Mouse (Mus musculus): ENCODE measurements at regions not wholly inside any gene's neighbourhood (a gene's known extent, or its start where the extent isn't known, plus 50 kb on each side); places are given as distances from the start of the nearest gene placed in this dataset.

GRCm38 (mm10) chr3:83538898-83539297, 227.2 kb upstream of the Sfrp2 start:
- ATAC-seq (ENCODE audit: low read depth): no peak
- Histone ChIP-seq H3K36me3 (ENCODE audit: control insufficient read depth, insufficient read depth, low read length) (no peaks in the 10 kb centered on the region), H3K4me2 (ENCODE audit: low read depth, low read length) (no peak overlapping the region), H3K27ac (ENCODE audit: low read depth, low read length) (no peak overlapping the region), H3K9ac (replicated peaks; ENCODE audit: low read depth, low read length) (no peak overlapping the region), H3K27me3 (ENCODE audit: control insufficient read depth, insufficient read depth, low read length) (no peaks in the 10 kb centered on the region), H3K4me1 (ENCODE audit: control insufficient read depth, insufficient read depth, low read length) (no peaks in the 10 kb centered on the region), H3K9me3 (ENCODE audit: control insufficient read depth, low read length) (no peaks in the 10 kb centered on the region), H3K4me3 (ENCODE audit: low read depth, low read length) (no peak overlapping the region)
- WGBS: 76% methylated on average over 2 of the region's 2 CpGs

- H3K4me2 ChIP-seq (ENCODE audit: low read depth, low read length): no peak overlapping the region
- no peak for ATAC-seq (ENCODE audit: low read depth)
- WGBS: 75% methylated on average over 11 of the region's 11 CpGs
These were observed 224.9 kb upstream of the Sfrp2 start for GRCm38 (mm10) chr3:83540997-83541932.

GRCm38 (mm10) chr3:83552516-83553139, 213.5 kb upstream of the Sfrp2 start:
- H3K27me3 ChIP-seq (ENCODE audit: control insufficient read depth, insufficient read depth, low read length): no peaks in the 10 kb centered on the region
- H3K4me3 ChIP-seq (ENCODE audit: low read depth, low read length): no peak overlapping the region
- no peaks in the 10 kb centered on the region for H3K9me3 ChIP-seq (ENCODE audit: control insufficient read depth, low read length)
- no peak for ATAC-seq (ENCODE audit: low read depth)
- H3K36me3 ChIP-seq (ENCODE audit: control insufficient read depth, insufficient read depth, low read length): no peaks in the 10 kb centered on the region
- no peak overlapping the region for H3K27ac ChIP-seq (ENCODE audit: low read depth, low read length)
- no peaks in the 10 kb centered on the region for H3K4me1 ChIP-seq (ENCODE audit: control insufficient read depth, insufficient read depth, low read length)
- no peak overlapping the region for H3K9ac ChIP-seq (replicated peaks; ENCODE audit: low read depth, low read length)
- H3K4me2 ChIP-seq (ENCODE audit: low read depth, low read length): no peak overlapping the region
- 88% methylated on average over 9 of the region's 9 CpGs for WGBS

More at GRCm38 (mm10) chr3:83540997-83541932, 224.9 kb upstream of the Sfrp2 start:
- H3K4me3 ChIP-seq (ENCODE audit: low read depth, low read length): no peak overlapping the region
- no peaks in the 10 kb centered on the region for H3K36me3 ChIP-seq (ENCODE audit: control insufficient read depth, insufficient read depth, low read length)
- H3K9ac ChIP-seq (replicated peaks; ENCODE audit: low read depth, low read length): no peak overlapping the region
- no peaks in the 10 kb centered on the region for H3K4me1 ChIP-seq (ENCODE audit: control insufficient read depth, insufficient read depth, low read length)
- H3K27ac ChIP-seq (ENCODE audit: low read depth, low read length): no peak overlapping the region
- no peaks in the 10 kb centered on the region for H3K9me3 ChIP-seq (ENCODE audit: control insufficient read depth, low read length)
- no peaks in the 10 kb centered on the region for H3K27me3 ChIP-seq (ENCODE audit: control insufficient read depth, insufficient read depth, low read length)

- H3K9me3 ChIP-seq (ENCODE audit: control insufficient read depth, low read length): no peaks in the 10 kb centered on the region
- no peaks in the 10 kb centered on the region for H3K27me3 ChIP-seq (ENCODE audit: control insufficient read depth, insufficient read depth, low read length)
- no peak overlapping the region for H3K9ac ChIP-seq (replicated peaks; ENCODE audit: low read depth, low read length)
- H3K36me3 ChIP-seq (ENCODE audit: control insufficient read depth, insufficient read depth, low read length): no peaks in the 10 kb centered on the region
- no peak overlapping the region for H3K4me2 ChIP-seq (ENCODE audit: low read depth, low read length)
- H3K4me3 ChIP-seq (ENCODE audit: low read depth, low read length): no peak overlapping the region
- 82% methylated on average over 11 of the region's 11 CpGs for WGBS
- no peak overlapping the region for H3K27ac ChIP-seq (ENCODE audit: low read depth, low read length)
- ATAC-seq (ENCODE audit: low read depth): no peak
- no peaks in the 10 kb centered on the region for H3K4me1 ChIP-seq (ENCODE audit: control insufficient read depth, insufficient read depth, low read length)
These were observed 212.3 kb upstream of the Sfrp2 start for GRCm38 (mm10) chr3:83553858-83554257.

- no peaks in the 10 kb centered on the region for H3K36me3 ChIP-seq (ENCODE audit: control insufficient read depth, insufficient read depth, low read length)
- no peak overlapping the region for H3K4me3 ChIP-seq (ENCODE audit: low read depth, low read length)
- H3K9me3 ChIP-seq (ENCODE audit: control insufficient read depth, low read length): no peaks in the 10 kb centered on the region
- 81% methylated on average over 10 of the region's 10 CpGs for WGBS
- H3K4me2 ChIP-seq (ENCODE audit: low read depth, low read length): no peak overlapping the region
- H3K27ac ChIP-seq (ENCODE audit: low read depth, low read length): no peak overlapping the region
- H3K4me1 ChIP-seq (ENCODE audit: control insufficient read depth, insufficient read depth, low read length): no peaks in the 10 kb centered on the region
- no peak for ATAC-seq (ENCODE audit: low read depth)
- H3K27me3 ChIP-seq (ENCODE audit: control insufficient read depth, insufficient read depth, low read length): no peaks in the 10 kb centered on the region
- no peak overlapping the region for H3K9ac ChIP-seq (replicated peaks; ENCODE audit: low read depth, low read length)
These were observed 209.2 kb upstream of the Sfrp2 start for GRCm38 (mm10) chr3:83556788-83557515.

- Histone ChIP-seq H3K9me3 (ENCODE audit: control insufficient read depth, low read length) (no peaks in the 10 kb centered on the region), H3K4me3 (ENCODE audit: low read depth, low read length) (no peak overlapping the region), H3K27ac (ENCODE audit: low read depth, low read length) (no peak overlapping the region), H3K4me2 (ENCODE audit: low read depth, low read length) (no peak overlapping the region), H3K4me1 (ENCODE audit: control insufficient read depth, insufficient read depth, low read length) (no peaks in the 10 kb centered on the region), H3K9ac (replicated peaks; ENCODE audit: low read depth, low read length) (no peak overlapping the region), H3K27me3 (ENCODE audit: control insufficient read depth, insufficient read depth, low read length) (no peaks in the 10 kb centered on the region), H3K36me3 (ENCODE audit: control insufficient read depth, insufficient read depth, low read length) (no peaks in the 10 kb centered on the region)
- ATAC-seq (ENCODE audit: low read depth): no peak
- WGBS: 50% methylated on average over 3 of the region's 3 CpGs
These were observed 204.1 kb upstream of the Sfrp2 start for GRCm38 (mm10) chr3:83562026-83562425.

GRCm38 (mm10) chr3:83575526-83575925, 190.6 kb upstream of the Sfrp2 start:
- H3K9me3 ChIP-seq (ENCODE audit: control insufficient read depth, low read length): no peaks in the 10 kb centered on the region

GRCm38 (mm10) chr3:83576155-83576554, 190.0 kb upstream of the Sfrp2 start:
- 89% methylated on average over 2 of the region's 2 CpGs for WGBS
- Histone ChIP-seq H3K27ac (ENCODE audit: low read depth, low read length) (no peak overlapping the region), H3K4me2 (ENCODE audit: low read depth, low read length) (no peak overlapping the region), H3K36me3 (ENCODE audit: control insufficient read depth, insufficient read depth, low read length) (no peaks in the 10 kb centered on the region), H3K4me1 (ENCODE audit: control insufficient read depth, insufficient read depth, low read length) (no peaks in the 10 kb centered on the region), H3K9ac (replicated peaks; ENCODE audit: low read depth, low read length) (no peak overlapping the region), H3K4me3 (ENCODE audit: low read depth, low read length) (no peak overlapping the region), H3K27me3 (ENCODE audit: control insufficient read depth, insufficient read depth, low read length) (no peaks in the 10 kb centered on the region), H3K9me3 (ENCODE audit: control insufficient read depth, low read length) (no peaks in the 10 kb centered on the region)
- ATAC-seq (ENCODE audit: low read depth): no peak

More at GRCm38 (mm10) chr3:83575526-83575925, 190.6 kb upstream of the Sfrp2 start:
- WGBS: 91% methylated on average over 4 of the region's 4 CpGs
- Histone ChIP-seq H3K4me1 (ENCODE audit: control insufficient read depth, insufficient read depth, low read length) (no peaks in the 10 kb centered on the region), H3K27ac (ENCODE audit: low read depth, low read length) (no peak overlapping the region), H3K9ac (replicated peaks; ENCODE audit: low read depth, low read length) (no peak overlapping the region), H3K36me3 (ENCODE audit: control insufficient read depth, insufficient read depth, low read length) (no peaks in the 10 kb centered on the region), H3K4me3 (ENCODE audit: low read depth, low read length) (no peak overlapping the region), H3K27me3 (ENCODE audit: control insufficient read depth, insufficient read depth, low read length) (no peaks in the 10 kb centered on the region), H3K4me2 (ENCODE audit: low read depth, low read length) (no peak overlapping the region)
- ATAC-seq (ENCODE audit: low read depth): no peak

Data from neural tube, embryonic 14.5 days (tissue).